Mouse (Mus musculus) liver, embryonic 12.5 days (tissue): ENCODE data around the gene Rtp1. TPM values are rescaled to one million over a fixed set of nuclear protein-coding genes. Genes with fewer than 3 reads are reported as not detected.

Source experiments
- polyA plus RNA-seq: library from polyadenylated mRNA; unstranded; fragments of >200 nt; fragmentation: Nextera tagmentation; extraction: Ambion mirVana; gene quantifications from 2 replicates; pipeline ENCODE4 v1.2.1, GENCODE M21; 2016

The Rtp1 gene
- polyA plus RNA-seq, 1 experiment from 2014 or later = not detected

Other genes starting within 250 kb of the Rtp1 start
- 7.5 and 7.9 TPM in 2 replicates for gene St6gal1, start 204.4 kb upstream of the Rtp1 start, polyA plus RNA-seq
- 4.3 and 4.9 TPM in 2 replicates for gene Rtp4, start 91.2 kb downstream of the Rtp1 start, polyA plus RNA-seq
- 19.1 and 21.4 TPM in 2 replicates for gene Masp1, start 91.7 kb downstream of the Rtp1 start, polyA plus RNA-seq